Mouse (Mus musculus): ENCODE results near the gene 2300009A05Rik. TPM values are rescaled to one million over a fixed set of nuclear protein-coding genes. Genes with fewer than 3 reads are reported as not detected.

2300009A05Rik gene
- polyA plus RNA-seq, 1 experiment from 2014 or later, result 52.3 TPM

DNA sequence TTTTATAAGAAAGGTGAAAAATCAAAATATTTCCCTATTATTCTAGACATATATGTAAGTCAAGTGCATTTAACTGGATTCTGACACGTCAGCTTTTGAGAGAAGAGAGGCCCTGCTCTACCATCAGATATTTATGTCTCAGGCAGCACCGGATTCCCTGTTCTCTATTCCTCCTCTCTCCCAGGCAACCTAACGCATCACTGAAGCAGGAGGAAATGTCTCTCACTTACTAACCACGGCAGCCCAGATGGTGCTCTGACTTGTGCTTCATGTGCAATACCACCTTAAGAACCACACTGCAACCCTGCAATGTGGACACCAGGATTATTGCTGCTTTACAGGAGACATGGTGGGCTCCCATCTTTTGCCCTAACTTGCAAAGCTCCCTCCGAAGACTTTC lies 40.0 kb downstream of the 2300009A05Rik start:
- H3K4me1 ChIP-seq (ENCODE audit: control insufficient read depth, insufficient read depth, low read length), result peaks cover 10% of the 10 kb centered on the region; the same call in 1 of the 2 replicates
- 82% methylated on average over 5 of the region's 5 CpGs for WGBS (ENCODE audit: insufficient replicate concordance)
- no peaks in the 10 kb centered on the region for H3K9me3 ChIP-seq (replicated peaks; ENCODE audit: control insufficient read depth, low read length)
- no peaks in the 10 kb centered on the region for H3K27me3 ChIP-seq (ENCODE audit: control insufficient read depth, insufficient read depth, low read length)
- H3K4me3 ChIP-seq (ENCODE audit: low read depth, low read length), result no peak overlapping the region
- H3K27ac ChIP-seq (ENCODE audit: low read depth, low read length), result no peak overlapping the region
- no peak for ATAC-seq (replicated peaks; ENCODE audit: insufficient number of reproducible peaks, low FRiP score, low TSS enrichment)
- no peaks in the 10 kb centered on the region for H3K36me3 ChIP-seq (ENCODE audit: control insufficient read depth, insufficient read depth, low read length)
- no peak overlapping the region for H3K4me2 ChIP-seq
- H3K9ac ChIP-seq (ENCODE audit: low read depth, low read length), result no peak overlapping the region

- ATAC-seq (replicated peaks; ENCODE audit: insufficient number of reproducible peaks, low FRiP score, low TSS enrichment), result no peak
- 90% methylated on average over 4 of the region's 4 CpGs for WGBS (ENCODE audit: insufficient replicate concordance)
- Histone ChIP-seq H3K9ac (ENCODE audit: low read depth, low read length) (no peak overlapping the region), H3K9me3 (replicated peaks; ENCODE audit: control insufficient read depth, low read length) (no peaks in the 10 kb centered on the region), H3K4me1 (ENCODE audit: control insufficient read depth, insufficient read depth, low read length) (peaks cover 6% of the 10 kb centered on the region; the same call in 1 of the 2 replicates), H3K27me3 (ENCODE audit: control insufficient read depth, insufficient read depth, low read length) (no peaks in the 10 kb centered on the region), H3K36me3 (ENCODE audit: control insufficient read depth, insufficient read depth, low read length) (no peaks in the 10 kb centered on the region), H3K4me3 (ENCODE audit: low read depth, low read length) (no peak overlapping the region), H3K27ac (ENCODE audit: low read depth, low read length) (no peak overlapping the region), H3K4me2 (no peak overlapping the region)
Measured at GRCm38 (mm10) chr9:63356721-63357120, 42.3 kb downstream of the 2300009A05Rik start.

GRCm38 (mm10) chr9:63356278-63356677 lies 42.8 kb downstream of the 2300009A05Rik start:
- Histone ChIP-seq H3K9me3 (replicated peaks; ENCODE audit: control insufficient read depth, low read length) (no peaks in the 10 kb centered on the region), H3K4me2 (no peak overlapping the region), H3K36me3 (ENCODE audit: control insufficient read depth, insufficient read depth, low read length) (no peaks in the 10 kb centered on the region), H3K9ac (ENCODE audit: low read depth, low read length) (no peak overlapping the region), H3K4me3 (ENCODE audit: low read depth, low read length) (no peak overlapping the region), H3K27ac (ENCODE audit: low read depth, low read length) (no peak overlapping the region), H3K4me1 (ENCODE audit: control insufficient read depth, insufficient read depth, low read length) (peaks cover 3% of the 10 kb centered on the region; the same call in 1 of the 2 replicates), H3K27me3 (ENCODE audit: control insufficient read depth, insufficient read depth, low read length) (no peaks in the 10 kb centered on the region)
- ATAC-seq (replicated peaks; ENCODE audit: insufficient number of reproducible peaks, low FRiP score, low TSS enrichment), result no peak
- 86% methylated on average over 9 of the region's 9 CpGs for WGBS (ENCODE audit: insufficient replicate concordance)

DNA sequence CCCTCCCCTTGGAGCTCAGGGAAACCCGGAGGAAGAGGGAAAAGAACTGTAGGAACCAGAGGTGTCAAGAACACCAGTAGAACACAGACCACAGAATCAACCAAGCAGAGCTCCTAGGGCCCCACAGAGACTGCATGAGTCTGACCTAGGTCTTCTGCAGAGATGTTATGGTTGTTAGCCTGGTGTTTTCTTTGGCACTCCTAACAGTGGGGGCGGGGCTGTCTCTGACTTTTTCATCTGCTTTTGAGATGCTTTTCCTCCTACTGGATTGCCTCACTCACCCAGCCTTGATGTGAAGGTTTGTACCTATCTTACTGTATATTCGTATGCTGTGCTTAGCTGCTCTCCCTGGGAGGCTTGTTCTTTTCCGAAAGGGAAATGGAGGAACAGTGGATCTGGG lies 44.9 kb downstream of the 2300009A05Rik start:
- H3K36me3 ChIP-seq (ENCODE audit: control insufficient read depth, insufficient read depth, low read length), result no peaks in the 10 kb centered on the region
- H3K4me2 ChIP-seq, result no peak overlapping the region
- 88% methylated on average over 4 of the region's 4 CpGs for WGBS (ENCODE audit: insufficient replicate concordance)
- H3K27me3 ChIP-seq (ENCODE audit: control insufficient read depth, insufficient read depth, low read length), result no peaks in the 10 kb centered on the region
- no peak overlapping the region for H3K9ac ChIP-seq (ENCODE audit: low read depth, low read length)
- H3K4me1 ChIP-seq (ENCODE audit: control insufficient read depth, insufficient read depth, low read length), result peaks cover 3% of the 10 kb centered on the region; the same call in 1 of the 2 replicates
- no peak overlapping the region for H3K27ac ChIP-seq (ENCODE audit: low read depth, low read length)
- no peaks in the 10 kb centered on the region for H3K9me3 ChIP-seq (replicated peaks; ENCODE audit: control insufficient read depth, low read length)
- no peak for ATAC-seq (replicated peaks; ENCODE audit: insufficient number of reproducible peaks, low FRiP score, low TSS enrichment)
- H3K4me3 ChIP-seq (ENCODE audit: low read depth, low read length), result no peak overlapping the region

GRCm38 (mm10) chr9:63350030-63350429 lies 49.0 kb downstream of the 2300009A05Rik start:
- Histone ChIP-seq H3K9ac (ENCODE audit: low read depth, low read length) (no peak overlapping the region), H3K36me3 (ENCODE audit: control insufficient read depth, insufficient read depth, low read length) (no peaks in the 10 kb centered on the region), H3K9me3 (replicated peaks; ENCODE audit: control insufficient read depth, low read length) (no peaks in the 10 kb centered on the region), H3K27me3 (ENCODE audit: control insufficient read depth, insufficient read depth, low read length) (no peaks in the 10 kb centered on the region), H3K4me3 (ENCODE audit: low read depth, low read length) (no peak overlapping the region), H3K4me1 (ENCODE audit: control insufficient read depth, insufficient read depth, low read length) (peaks cover 7% of the 10 kb centered on the region; the same call in 1 of the 2 replicates), H3K27ac (ENCODE audit: low read depth, low read length) (no peak overlapping the region), H3K4me2 (no peak overlapping the region)
- 87% methylated on average over 8 of the region's 8 CpGs for WGBS (ENCODE audit: insufficient replicate concordance)
- ATAC-seq (replicated peaks; ENCODE audit: insufficient number of reproducible peaks, low FRiP score, low TSS enrichment), result no peak

GRCm38 (mm10) chr9:63349241-63349640 lies 49.8 kb downstream of the 2300009A05Rik start:
- H3K27ac ChIP-seq (ENCODE audit: low read depth, low read length), result no peak overlapping the region
- H3K4me2 ChIP-seq, result no peak overlapping the region
- H3K9me3 ChIP-seq (replicated peaks; ENCODE audit: control insufficient read depth, low read length), result no peaks in the 10 kb centered on the region
- H3K9ac ChIP-seq (ENCODE audit: low read depth, low read length), result no peak overlapping the region
- H3K36me3 ChIP-seq (ENCODE audit: control insufficient read depth, insufficient read depth, low read length), result no peaks in the 10 kb centered on the region
- 74% methylated on average over 3 of the region's 3 CpGs for WGBS (ENCODE audit: insufficient replicate concordance)
- peaks cover 7% of the 10 kb centered on the region; the same call in 1 of the 2 replicates for H3K4me1 ChIP-seq (ENCODE audit: control insufficient read depth, insufficient read depth, low read length)
- no peak for ATAC-seq (replicated peaks; ENCODE audit: insufficient number of reproducible peaks, low FRiP score, low TSS enrichment)
- no peak overlapping the region for H3K4me3 ChIP-seq (ENCODE audit: low read depth, low read length)
- no peaks in the 10 kb centered on the region for H3K27me3 ChIP-seq (ENCODE audit: control insufficient read depth, insufficient read depth, low read length)

GRCm38 (mm10) chr9:63348146-63348545 lies 50.9 kb downstream of the 2300009A05Rik start:
- H3K4me2 ChIP-seq, result no peak overlapping the region
- ATAC-seq (replicated peaks; ENCODE audit: insufficient number of reproducible peaks, low FRiP score, low TSS enrichment), result no peak
- no peak overlapping the region for H3K4me3 ChIP-seq (ENCODE audit: low read depth, low read length)
- H3K36me3 ChIP-seq (ENCODE audit: control insufficient read depth, insufficient read depth, low read length), result no peaks in the 10 kb centered on the region
- no peak overlapping the region for H3K27ac ChIP-seq (ENCODE audit: low read depth, low read length)
- no peak overlapping the region for H3K9ac ChIP-seq (ENCODE audit: low read depth, low read length)
- H3K4me1 ChIP-seq (ENCODE audit: control insufficient read depth, insufficient read depth, low read length), result peaks cover 7% of the 10 kb centered on the region; the same call in 1 of the 2 replicates
- 74% methylated on average over 1 of the region's 1 CpGs for WGBS (ENCODE audit: insufficient replicate concordance)
- no peaks in the 10 kb centered on the region for H3K27me3 ChIP-seq (ENCODE audit: control insufficient read depth, insufficient read depth, low read length)
- no peaks in the 10 kb centered on the region for H3K9me3 ChIP-seq (replicated peaks; ENCODE audit: control insufficient read depth, low read length)

- Histone ChIP-seq H3K9ac (ENCODE audit: low read depth, low read length) (no peak overlapping the region), H3K4me3 (ENCODE audit: low read depth, low read length) (no peak overlapping the region), H3K27me3 (ENCODE audit: control insufficient read depth, insufficient read depth, low read length) (no peaks in the 10 kb centered on the region), H3K4me2 (no peak overlapping the region), H3K4me1 (ENCODE audit: control insufficient read depth, insufficient read depth, low read length) (peaks cover 7% of the 10 kb centered on the region; the same call in 1 of the 2 replicates), H3K27ac (ENCODE audit: low read depth, low read length) (no peak overlapping the region), H3K36me3 (ENCODE audit: control insufficient read depth, insufficient read depth, low read length) (no peaks in the 10 kb centered on the region), H3K9me3 (replicated peaks; ENCODE audit: control insufficient read depth, low read length) (no peaks in the 10 kb centered on the region)
- WGBS (ENCODE audit: insufficient replicate concordance), result 80% methylated on average over 6 of the region's 6 CpGs
- no peak for ATAC-seq (replicated peaks; ENCODE audit: insufficient number of reproducible peaks, low FRiP score, low TSS enrichment)
Measured at GRCm38 (mm10) chr9:63346029-63346428, 53.0 kb downstream of the 2300009A05Rik start.
